Mouse (Mus musculus) small intestine, adult 2 months (tissue): ENCODE measurements around the gene Tex14. TPM values are rescaled to one million over a fixed set of nuclear protein-coding genes. Genes with fewer than 3 reads are reported as not detected.
"Not testable (repeated sequence)": the region's sequence is repeated elsewhere in the genome, so short reads cannot be mapped to it uniquely, and the experiment has no call there.

Source experiments
- H3K27ac ChIP-seq: fragments of 200-500 bp; 2 replicates; pipeline ENCODE4 v1.5.1; 2012; ENCODE audit warnings: low read depth, low read length, control low read depth, inconsistent platforms; ENCODE audit not compliant: insufficient read depth
- H3K27me3 ChIP-seq: fragments of 200-500 bp; 2 replicates; pipeline ENCODE4 v1.6.1; 2012; ENCODE audit warnings: mild to moderate bottlenecking, moderate library complexity, low read length, inconsistent platforms; ENCODE audit not compliant: control insufficient read depth, insufficient read depth
- H3K36me3 ChIP-seq: fragments of 200-500 bp; 2 replicates; pipeline ENCODE4 v1.6.1; 2012; ENCODE audit warnings: mild to moderate bottlenecking, low read length, control low read depth, inconsistent platforms; ENCODE audit not compliant: control insufficient read depth, insufficient read depth
- H3K4me1 ChIP-seq: fragments of 200-500 bp; 2 replicates; pipeline ENCODE4 v1.6.1; 2012; ENCODE audit warnings: low read length, inconsistent platforms, mixed read lengths; ENCODE audit not compliant: control insufficient read depth, insufficient read depth, insufficient read length
- H3K4me3 ChIP-seq: fragments of 200-500 bp; 2 replicates; pipeline ENCODE4 v1.5.1; 2012; ENCODE audit warnings: low read depth, mild to moderate bottlenecking, control low read depth, inconsistent platforms, low read length, moderate library complexity
- CTCF ChIP-seq: fragments of 200-500 bp; IDR thresholded peaks from 2 replicates; pipeline ENCODE4 v1.5.1; 2012; ENCODE audit warnings: low read depth, mild to moderate bottlenecking, control low read depth, inconsistent platforms, low read length, moderate library complexity, mixed read lengths; ENCODE audit not compliant: insufficient replicate concordance, insufficient read length; ENCODE audit errors: extremely low read depth
- POLR2A ChIP-seq: fragments of 200-500 bp; IDR thresholded peaks from 2 replicates; pipeline ENCODE4 v1.6.1; 2012; ENCODE audit warnings: low read depth, mild to moderate bottlenecking, control low read depth, inconsistent platforms, low read length, moderate library complexity
- WGBS: fragments of 180-500 bp; shearing (Covaris S2); methylation state at CpG from one replicate; pipeline ENCODE4 v1.1.7; 2018; 5-methylcytosine and 5-hydroxymethylcytosine counted together
- polyA plus RNA-seq: library from polyadenylated mRNA; depleted of rRNA; stranded (reverse); fragments of >200 nt; gene quantifications from 2 replicates; pipeline ENCODE4 v1.2.3, GENCODE M21; 2012

The Tex14 gene
- polyA plus RNA-seq, 1 experiment, result 0.19 TPM

DNA sequence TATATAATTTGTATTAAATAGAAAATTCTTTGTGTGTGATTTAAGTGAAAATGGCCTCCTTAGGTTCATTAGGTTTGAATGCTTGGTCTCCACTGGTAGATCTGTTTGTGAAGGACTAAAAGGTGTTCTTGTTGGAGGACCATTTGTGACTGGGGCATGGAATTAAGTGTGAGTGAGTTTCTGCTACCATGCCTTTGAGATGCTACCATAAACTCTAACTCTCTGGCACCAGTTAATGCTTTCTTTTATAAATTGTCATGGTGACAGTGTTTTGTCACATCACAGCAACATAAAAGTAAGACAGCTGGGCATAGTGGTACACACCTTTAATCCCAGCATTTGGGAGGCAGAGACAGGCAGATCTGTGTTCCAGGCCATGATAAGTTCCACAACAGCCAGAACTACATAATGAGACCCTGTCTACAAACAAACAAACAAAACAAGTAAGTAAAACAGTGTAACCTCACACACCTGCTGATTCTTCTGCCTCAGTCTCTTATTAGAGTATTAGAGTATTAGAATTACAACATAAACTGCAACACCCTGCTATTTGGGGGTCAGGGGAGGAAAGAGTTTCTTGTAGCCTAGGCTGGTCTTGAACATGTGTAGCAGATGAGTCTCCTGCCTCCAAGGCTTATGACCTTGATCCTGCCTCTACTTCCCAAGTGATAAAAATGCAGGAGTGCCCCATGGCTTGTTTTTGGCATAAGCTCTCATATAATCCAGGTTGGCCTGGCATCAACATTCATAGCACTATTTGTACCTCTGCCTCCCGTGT is 22.6 kb downstream of the Tex14 start:
- Histone ChIP-seq H3K27me3 (no peaks in the 10 kb centered on the region), H3K36me3 (no peaks in the 10 kb centered on the region), H3K27ac (no peak overlapping the region), H3K4me3 (no peak overlapping the region), H3K4me1 (no peaks in the 10 kb centered on the region)
- 13% methylated on average over 1 of the region's 1 CpGs for WGBS
- TF ChIP-seq CTCF (no peak), POLR2A (no peak)

DNA sequence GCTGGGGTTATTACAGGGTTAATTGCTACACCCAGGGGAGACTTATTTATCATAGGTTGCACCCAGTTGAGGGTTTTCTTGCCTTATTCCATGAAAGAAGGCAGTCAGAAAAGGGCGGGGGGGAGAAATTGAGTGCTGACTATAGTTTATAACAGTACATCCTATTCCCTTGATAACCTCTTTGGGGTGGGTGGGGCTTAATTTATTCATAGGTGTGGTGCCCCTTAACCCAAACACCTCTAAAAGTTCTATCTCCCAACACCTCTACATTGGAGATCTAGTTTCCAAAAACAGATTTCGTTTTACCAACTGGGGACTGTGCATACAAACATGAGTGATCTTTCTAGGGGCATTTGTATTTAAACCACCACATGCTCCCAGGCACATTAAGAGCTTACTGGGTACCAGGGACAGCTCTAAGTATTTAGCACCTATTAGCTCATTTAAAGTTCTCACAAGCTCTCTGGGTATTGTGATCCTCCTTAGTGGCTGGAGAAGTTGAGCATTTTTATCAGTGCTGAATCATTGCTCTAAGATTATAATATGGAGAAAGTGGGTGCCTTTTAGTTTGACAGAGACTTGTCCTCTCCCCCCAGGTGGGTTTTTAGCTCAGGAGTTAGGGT is 23.3 kb downstream of the Tex14 start:
- no peak overlapping the region for H3K27ac ChIP-seq
- no peaks in the 10 kb centered on the region for H3K4me1 ChIP-seq
- no peaks in the 10 kb centered on the region for H3K36me3 ChIP-seq
- no peak overlapping the region for H3K4me3 ChIP-seq
- 48% methylated on average over 2 of the region's 2 CpGs for WGBS
- TF ChIP-seq CTCF, result no peak
- TF ChIP-seq POLR2A, result no peak
- H3K27me3 ChIP-seq, result no peaks in the 10 kb centered on the region

DNA sequence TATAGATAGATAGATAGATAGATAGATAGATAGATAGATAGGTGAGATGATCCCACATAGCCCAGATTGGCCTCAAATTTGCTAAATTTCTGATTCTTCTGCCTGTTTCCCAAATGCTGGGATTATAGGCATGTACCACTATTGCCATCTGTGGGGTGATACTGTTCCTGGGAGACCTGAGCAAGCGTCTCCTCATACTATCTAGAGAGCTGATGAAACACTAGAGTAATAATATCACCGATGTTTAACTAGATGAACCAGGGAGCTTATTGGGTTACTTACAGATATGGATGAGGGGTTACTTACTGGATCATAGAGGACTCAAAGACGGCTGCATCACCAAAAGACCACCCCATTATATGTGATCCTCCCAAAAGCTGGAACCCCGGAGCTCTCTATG is 24.5 kb downstream of the Tex14 start:
- Histone ChIP-seq H3K36me3 (no peaks in the 10 kb centered on the region), H3K27me3 (no peaks in the 10 kb centered on the region), H3K27ac (no peak overlapping the region), H3K4me3 (no peak overlapping the region), H3K4me1 (no peaks in the 10 kb centered on the region)
- WGBS, result 87% methylated on average over 4 of the region's 4 CpGs
- TF ChIP-seq POLR2A (no peak), CTCF (no peak)

DNA sequence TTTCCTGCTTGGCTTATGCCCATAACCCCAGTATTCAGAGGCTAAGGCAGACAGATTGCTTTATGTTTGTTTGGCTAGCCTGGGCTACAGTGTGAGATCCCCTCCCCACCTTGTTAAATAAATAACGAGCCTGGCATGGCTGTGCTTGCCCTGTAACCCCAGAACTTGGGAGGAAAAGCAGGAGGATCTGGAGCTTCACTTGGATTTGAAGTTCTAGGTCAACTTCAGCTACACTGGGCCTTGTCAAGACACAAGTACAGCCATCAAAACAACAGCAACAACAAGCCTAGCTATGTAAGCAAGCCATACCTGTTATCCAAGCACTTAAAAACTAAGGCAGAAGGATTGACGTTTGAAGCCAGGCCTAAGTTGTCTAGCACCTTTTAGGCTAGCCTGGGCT is 25.5 kb downstream of the Tex14 start:
- WGBS, result 71% methylated on average over 2 of the region's 2 CpGs
- no peak overlapping the region for H3K4me3 ChIP-seq
- no peak for TF ChIP-seq CTCF
- no peak for TF ChIP-seq POLR2A

DNA sequence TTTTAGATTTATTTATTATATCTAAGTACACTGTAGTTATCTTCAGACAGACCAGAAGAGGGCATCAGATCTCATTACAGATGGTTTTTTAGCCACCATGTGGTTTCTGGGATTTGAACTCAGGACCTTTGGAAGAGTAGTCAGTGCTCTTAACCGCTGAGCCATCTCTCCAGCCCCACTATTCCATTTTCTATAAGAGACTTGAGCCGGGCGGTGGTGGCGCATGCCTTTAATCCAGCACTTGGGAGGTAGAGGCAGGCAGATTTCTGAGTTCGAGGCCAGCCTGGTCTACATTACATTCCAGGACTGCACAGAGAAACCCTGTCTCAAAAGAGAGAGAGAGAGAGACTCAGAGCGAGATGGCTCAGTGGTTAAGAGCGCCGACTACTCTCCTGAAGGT is 26.9 kb downstream of the Tex14 start:
- WGBS, result 94% methylated on average over 8 of the region's 8 CpGs
- not testable (repeated sequence) for H3K27ac ChIP-seq, H3K36me3 ChIP-seq, H3K4me1 ChIP-seq, H3K4me3 ChIP-seq, H3K27me3 ChIP-seq

More for the DNA sequence above, 25.5 kb downstream of the Tex14 start:
- no peaks in the 10 kb centered on the region for H3K27me3 ChIP-seq
- H3K4me1 ChIP-seq, result no peaks in the 10 kb centered on the region
- no peak overlapping the region for H3K27ac ChIP-seq
- no peaks in the 10 kb centered on the region for H3K36me3 ChIP-seq

DNA sequence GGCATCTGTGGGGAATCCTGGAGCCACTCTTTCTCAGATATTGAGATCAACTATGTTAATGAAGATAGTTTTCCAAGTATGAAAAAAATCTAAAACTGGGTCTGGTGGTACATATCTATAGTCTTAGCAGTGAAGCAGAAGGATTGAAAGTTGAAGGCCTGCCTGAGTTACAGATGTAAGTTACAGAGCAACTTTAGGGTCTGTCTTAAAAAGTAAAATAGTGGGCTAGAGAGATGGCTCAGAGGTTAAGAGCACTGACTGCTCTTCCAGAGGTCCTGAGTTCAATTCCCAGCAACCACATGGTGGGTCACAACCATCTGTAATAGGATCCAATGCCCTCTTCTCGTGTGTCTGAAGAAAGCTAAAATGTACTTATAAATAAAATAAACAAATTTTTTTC is 27.6 kb downstream of the Tex14 start:
- Histone ChIP-seq H3K27me3 (no peaks in the 10 kb centered on the region), H3K4me3 (no peak overlapping the region), H3K27ac (no peak overlapping the region), H3K36me3 (no peaks in the 10 kb centered on the region), H3K4me1 (no peaks in the 10 kb centered on the region)
- WGBS, result 80% methylated on average over 1 of the region's 1 CpGs
- no peak for TF ChIP-seq CTCF
- no peak for TF ChIP-seq POLR2A

DNA sequence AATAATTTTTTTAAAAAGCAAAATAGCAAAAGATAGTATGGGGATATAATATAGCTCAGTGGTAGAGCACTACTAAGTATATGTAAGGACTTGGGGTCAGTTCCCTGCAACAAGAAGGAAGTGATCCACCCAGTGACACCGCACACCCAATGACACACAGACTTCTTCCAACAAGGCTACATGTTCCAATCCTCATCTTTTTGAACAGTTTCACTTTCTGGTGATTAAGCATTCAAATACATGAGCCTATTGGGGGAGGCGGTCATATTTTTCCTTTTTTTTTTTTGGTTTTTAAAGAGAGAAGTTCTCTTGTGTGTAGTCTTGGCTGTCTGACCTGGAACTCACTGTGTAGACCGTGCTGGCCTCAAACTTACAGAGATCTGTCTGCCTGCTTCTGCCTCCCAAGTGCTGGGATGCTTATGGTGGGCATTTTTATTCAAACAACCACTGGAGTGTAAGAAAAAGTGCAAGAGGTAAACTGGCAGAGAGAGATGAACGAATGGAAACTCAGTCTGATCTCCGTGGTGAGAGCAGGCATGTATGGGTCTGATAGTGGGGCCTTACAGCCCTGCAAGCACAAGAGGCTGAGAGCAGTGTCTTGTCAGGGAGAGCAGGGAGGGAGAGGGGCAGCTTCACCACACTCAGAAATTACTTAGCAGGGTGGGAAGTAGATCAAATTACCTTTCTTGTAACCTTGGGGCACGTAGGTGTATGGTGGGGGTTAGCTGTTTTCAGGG is 28.2 kb downstream of the Tex14 start:
- H3K27me3 ChIP-seq, result no peaks in the 10 kb centered on the region
- no peaks in the 10 kb centered on the region for H3K36me3 ChIP-seq
- no peaks in the 10 kb centered on the region for H3K4me1 ChIP-seq
- TF ChIP-seq CTCF (no peak), POLR2A (no peak)
- WGBS, result 67% methylated on average over 6 of the region's 6 CpGs
- no peak overlapping the region for H3K27ac ChIP-seq
- H3K4me3 ChIP-seq, result no peak overlapping the region

DNA sequence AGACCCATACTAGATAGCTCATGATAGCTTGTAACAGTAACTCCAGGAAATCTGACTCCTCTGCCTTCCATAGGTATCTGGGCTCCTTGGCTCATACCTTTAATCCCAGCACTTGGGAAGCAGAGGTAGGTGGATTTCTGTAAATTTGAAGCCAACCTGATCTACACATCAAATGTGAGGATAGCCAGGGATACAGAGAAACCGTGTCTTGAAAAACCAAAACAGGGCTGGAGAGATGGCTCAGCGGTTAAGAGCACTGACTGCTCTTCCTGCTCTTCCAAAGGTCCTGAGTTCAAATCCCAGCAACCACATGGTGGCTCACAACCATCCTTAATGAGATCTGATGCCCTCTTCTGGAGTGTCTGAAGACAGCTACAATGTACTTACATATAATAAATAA is 30.2 kb downstream of the Tex14 start:
- WGBS, result 93% methylated on average over 2 of the region's 2 CpGs
- not testable (repeated sequence) for H3K27me3 ChIP-seq, H3K4me1 ChIP-seq, H3K4me3 ChIP-seq, H3K36me3 ChIP-seq, H3K27ac ChIP-seq
